Mouse (Mus musculus) retina, postnatal 7 days (tissue): Measurements from ENCODE around the gene Tcam1.
"Not testable (repeated sequence)": the region's sequence is repeated elsewhere in the genome, so short reads cannot be mapped to it uniquely, and the experiment has no call there.

ENCODE experiments used
- DNase-seq: peaks from one replicate; pipeline ENCODE4 v3.0.0-alpha.2; 2012; ENCODE audit warnings: low read depth, low spot score

Tcam1 gene

DNA sequence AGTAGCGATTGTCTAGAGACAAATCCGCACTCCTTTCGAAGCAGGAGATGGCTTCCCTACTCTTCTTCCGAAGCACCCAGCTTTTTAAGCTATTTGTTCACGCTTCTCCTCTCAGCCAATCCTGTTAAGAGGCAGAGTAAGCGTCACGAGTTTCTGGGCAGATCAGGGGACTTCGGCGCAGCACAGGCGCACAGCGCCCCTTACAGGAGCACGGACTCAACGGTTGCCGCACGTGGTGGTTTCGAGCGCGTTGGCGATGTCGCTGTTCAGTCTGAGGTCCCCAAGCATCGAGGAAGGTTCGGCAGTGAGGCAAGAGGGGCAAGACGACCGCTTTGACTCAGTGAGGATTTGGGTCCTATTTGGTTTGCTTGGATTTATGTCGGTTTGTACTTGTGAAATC is at the start of gene Tcam1:
Gene Tcam1 (plus strand): TSS at position 219 of the 400 bp plus-strand sequence.
- peak; percentile 93 for DNase-seq

GRCm38 (mm10) chr11:106233978-106234377 is 42.5 kb upstream of the Tcam1 start:
- DNase-seq: not testable (repeated sequence)

- DNase-seq: no peak
These were observed 29.6 kb upstream of the Tcam1 start for GRCm38 (mm10) chr11:106246834-106247233.

- DNase-seq: no peak
These were observed 27.1 kb upstream of the Tcam1 start for GRCm38 (mm10) chr11:106249326-106249725.

DNA sequence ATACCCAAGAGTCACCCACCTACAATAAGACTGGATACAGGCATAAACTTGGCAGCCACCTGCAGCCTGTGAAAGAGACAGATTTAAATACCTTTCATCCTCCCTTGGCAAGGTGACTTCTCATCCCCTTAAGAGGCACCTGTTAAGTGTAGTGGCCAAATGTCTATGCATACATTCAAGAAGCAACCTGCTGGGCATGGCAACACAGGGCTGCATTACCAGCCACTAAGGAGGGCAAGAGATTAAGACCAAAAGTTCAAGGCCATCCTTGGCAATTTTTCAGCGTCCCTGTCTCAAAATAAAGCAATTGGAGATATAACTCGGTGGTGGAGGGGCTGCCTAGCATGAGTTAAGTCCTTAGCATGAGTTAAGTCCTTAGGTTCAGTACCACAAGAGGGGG is 21.7 kb upstream of the Tcam1 start:
- no peak for DNase-seq

DNA sequence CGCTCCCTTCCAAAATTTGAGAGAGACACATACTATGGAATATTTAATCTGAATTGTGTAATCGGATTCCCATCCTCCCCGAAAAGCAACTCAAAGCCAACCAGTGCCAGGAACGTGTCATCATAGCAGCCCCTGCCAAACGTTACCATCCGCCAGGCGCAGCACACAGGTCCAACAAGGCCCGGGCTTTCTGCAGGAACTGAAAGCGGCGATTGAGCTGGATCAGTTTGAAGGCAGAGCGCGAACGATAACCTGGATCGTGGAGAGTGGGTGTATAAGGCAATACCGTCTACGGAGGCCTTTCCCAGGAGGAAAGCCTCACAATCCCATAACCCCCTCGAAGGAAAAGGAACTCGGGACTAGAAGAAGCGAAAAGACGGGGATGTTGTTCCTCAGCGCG is 21.3 kb upstream of the Tcam1 start:
- no peak for DNase-seq

GRCm38 (mm10) chr11:106255685-106256451 is 20.6 kb upstream of the Tcam1 start, which contains the start of the genes Ftsj3 and Psmc5:
Gene Ftsj3, minus strand, starts transcription at chr11:106256079.
Gene Psmc5, plus strand, starts transcription at chr11:106256154.
- DNase-seq: peak; percentile 97

GRCm38 (mm10) chr11:106256775-106257174 is 19.7 kb upstream of the Tcam1 start:
- no peak for DNase-seq

- DNase-seq: no peak
These were observed 15.5 kb upstream of the Tcam1 start for GRCm38 (mm10) chr11:106260826-106261450.

DNA sequence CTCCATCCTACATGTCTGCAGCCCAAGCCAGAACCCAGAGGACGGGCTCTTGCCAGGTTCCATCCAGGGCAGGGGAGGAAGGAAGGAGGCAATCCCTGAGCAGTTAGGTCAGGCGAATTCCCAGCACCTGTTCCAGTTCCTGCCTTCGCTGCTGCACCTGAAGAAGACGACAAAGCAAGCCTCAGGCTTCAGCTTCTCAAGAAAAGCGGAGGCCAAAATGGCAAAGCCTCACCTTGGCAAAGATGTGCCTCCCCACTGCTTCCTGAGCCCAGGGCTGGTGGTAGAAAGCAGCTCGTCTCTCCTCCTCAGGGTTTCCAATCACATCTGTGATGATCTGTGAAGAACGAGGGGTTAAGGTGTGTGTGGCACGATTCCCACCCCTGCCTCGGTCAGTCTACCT is 12.5 kb upstream of the Tcam1 start:
- DNase-seq: no peak

- no peak for DNase-seq
These were observed 11.5 kb upstream of the Tcam1 start for GRCm38 (mm10) chr11:106264988-106265387.

GRCm38 (mm10) chr11:106265570-106265969 is 10.9 kb upstream of the Tcam1 start:
- no peak for DNase-seq

DNA sequence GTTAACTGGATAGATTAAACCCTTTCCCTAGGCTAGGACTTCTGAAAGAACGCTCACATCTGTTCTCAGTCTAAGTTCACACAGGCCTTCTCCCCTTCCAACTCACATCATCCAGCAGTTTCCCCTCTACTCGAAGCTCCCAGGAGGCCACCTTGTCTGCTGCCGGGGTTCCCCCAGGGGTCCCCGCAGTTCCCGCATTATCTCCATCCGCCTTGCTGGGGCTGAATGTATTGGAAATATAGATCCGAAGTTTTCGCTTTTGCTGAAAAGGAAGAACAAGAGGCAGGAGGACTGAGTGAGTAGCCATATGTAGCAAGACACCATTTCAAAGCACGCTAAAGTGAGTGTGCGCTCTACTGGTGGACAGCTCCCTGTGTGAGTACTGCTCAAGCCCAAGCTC is 10.0 kb upstream of the Tcam1 start:
- DNase-seq: no peak

- DNase-seq: no peak
These were observed 9.1 kb upstream of the Tcam1 start for GRCm38 (mm10) chr11:106267311-106267852.

DNA sequence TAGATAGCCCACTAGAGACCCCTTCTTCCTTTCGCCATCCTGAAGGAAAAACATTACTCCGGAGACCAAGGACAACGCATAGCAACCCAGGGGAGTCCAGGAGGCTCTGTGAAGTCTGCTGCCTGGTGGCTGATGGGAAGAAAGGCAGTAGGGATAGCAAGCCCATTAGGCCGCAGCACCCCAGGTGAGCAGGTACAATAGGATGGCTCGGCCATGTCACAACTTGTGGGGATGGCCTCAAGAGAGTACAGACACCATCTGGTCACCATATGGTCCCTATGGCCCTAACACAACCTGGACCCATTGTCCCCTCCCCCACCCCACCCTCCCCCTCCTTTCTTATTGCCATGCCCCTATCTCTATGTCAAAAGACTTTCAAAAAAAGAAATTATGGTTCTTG is 8.6 kb upstream of the Tcam1 start:
- no peak for DNase-seq

- no peak for DNase-seq
These were observed 8.0 kb upstream of the Tcam1 start for GRCm38 (mm10) chr11:106268326-106269059.

- no peak for DNase-seq
These were observed 7.4 kb upstream of the Tcam1 start for GRCm38 (mm10) chr11:106269060-106269431.

DNA sequence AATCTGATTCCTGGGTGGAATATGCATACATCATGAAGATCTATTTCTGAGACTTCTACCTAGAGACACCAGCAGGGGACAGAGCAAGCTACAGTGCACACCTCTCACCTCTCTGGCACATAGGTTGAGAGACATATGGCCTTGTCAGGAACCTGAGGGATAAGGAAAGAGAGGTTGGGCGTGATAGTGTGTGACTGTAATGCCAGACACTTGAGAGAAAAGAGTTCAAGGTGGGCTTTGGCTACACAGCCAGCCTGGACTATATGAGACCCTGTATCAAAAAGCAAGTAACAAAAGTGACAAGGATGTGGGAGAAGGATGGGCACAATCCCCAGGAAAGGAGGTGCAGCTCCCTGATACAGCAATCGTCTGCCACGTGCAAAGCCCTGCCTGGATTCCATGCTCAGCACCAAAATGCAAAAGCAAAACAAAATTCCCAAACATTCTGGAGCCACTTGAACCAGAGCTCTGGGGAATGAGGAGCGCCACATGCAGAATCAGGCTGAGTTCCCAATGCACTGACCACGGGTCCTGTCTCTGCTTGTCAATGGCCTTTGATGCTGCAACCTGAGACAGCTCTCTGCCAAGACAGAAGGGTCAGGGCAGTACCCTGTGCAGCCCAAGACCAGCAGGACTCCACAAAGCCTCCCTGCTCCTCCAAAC is 5.2 kb upstream of the Tcam1 start:
- DNase-seq: no peak

DNA sequence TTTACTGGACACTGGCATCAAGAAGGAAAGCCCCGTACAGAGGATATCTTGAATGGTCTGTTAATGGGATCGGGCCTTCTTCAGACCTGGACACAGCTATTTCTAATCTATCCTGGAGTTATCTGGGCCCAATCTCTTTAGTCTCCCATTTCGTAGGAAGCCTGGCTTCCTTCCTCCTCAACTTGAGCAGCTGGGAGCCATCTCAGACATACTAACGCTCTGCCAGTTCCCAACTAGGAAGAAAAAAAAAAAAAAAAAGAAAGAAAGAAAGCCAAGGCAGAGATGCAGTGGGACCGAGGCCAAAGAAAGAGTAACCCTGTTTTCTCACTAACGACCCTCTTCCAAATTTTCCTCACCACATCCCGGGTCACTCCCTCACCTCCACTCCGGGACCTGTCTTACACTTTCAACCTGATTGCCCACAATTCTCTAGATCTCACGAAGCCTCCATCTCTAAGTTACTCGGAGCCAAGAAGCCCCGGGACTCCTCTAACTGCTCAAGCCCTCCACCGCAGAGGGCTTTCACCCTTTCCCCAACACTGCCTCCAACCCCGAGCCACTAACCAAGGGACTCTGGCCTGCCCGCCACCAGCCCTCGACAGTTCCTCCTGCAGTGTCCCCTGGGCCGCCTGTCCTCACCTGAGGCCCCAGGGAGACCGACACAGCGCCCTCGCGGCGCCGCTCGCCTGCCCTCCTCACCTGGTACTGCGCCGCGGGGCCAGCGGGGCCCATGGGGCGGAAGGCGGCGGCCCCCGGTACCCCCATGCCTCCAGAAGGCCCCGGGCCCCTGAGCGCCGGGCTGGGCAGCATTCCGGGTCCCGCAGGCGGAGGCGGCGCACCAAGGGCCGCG is 4.5 kb upstream of the Tcam1 start:
- no peak for DNase-seq

DNA sequence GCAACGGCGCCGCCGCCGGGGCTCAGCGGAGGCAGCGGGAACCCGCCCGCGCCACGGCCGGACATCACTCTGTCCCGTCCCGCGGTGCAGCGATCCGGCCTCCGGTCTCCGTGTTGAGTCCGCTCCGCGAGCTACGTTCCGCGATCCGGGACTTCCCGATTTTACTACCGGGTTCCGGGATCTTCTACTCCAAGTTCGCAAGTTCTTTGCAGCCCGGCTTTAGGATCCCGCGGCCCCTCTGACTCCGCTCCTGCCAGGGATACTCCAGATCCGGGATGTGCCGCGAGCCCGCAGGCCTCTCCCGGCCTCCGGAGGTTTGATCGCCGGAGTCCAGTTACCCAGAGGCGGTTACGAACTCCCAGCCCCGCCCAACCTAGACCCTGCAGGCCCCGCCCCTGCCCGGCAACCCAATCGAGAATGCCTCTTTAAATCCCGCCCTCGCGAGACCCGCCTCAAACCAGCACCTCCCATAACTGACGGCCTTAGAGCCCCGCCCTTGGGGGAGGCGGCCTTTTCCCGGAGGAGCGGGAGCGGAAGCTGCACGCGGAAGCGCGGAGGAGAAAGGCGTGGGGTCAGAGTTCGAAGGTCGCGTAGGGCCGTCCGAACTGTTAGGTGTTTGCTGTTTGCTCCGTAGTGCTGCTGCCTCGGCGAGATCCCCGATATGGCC is 3.7 kb upstream of the Tcam1 start, which contains the start of gene Smarcd2:
Gene Smarcd2 (minus strand): TSS at position 329 of the 667 bp plus-strand sequence.
- peak; percentile 97 for DNase-seq
